Mouse (Mus musculus): Measurements from ENCODE around the gene Ttc7b. TPM values are rescaled to one million over a fixed set of nuclear protein-coding genes. Genes with fewer than 3 reads are reported as not detected.

Gene Ttc7b
- polyA plus RNA-seq, 1 experiment from 2014 or later: 6.5 TPM

DNA sequence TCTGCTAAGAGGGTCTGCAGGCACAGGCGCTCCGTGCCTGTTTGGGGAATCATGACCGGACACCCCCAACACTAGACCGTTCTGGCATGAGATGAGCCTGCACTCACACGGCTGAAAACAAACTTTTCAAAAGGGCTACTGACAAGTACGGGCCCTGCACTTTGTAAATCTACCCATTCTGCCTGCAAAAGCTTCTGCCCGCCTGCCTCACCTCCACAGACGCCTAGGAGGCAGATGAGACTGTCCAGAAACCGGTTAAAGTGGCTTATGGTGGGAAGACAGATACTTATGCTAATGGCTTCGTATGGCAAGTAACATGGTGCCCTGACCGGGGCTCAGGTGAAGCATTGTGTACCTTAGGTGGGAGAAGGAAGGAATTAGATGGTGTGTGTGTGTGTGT lies 16.5 kb upstream of the Ttc7b start:
- Histone ChIP-seq H3K36me3 (no peaks in the 10 kb centered on the region), H3K27ac (replicated peaks) (no peak overlapping the region), H3K9me3 (no peaks in the 10 kb centered on the region), H3K27me3 (no peaks in the 10 kb centered on the region), H3K4me3 (no peak overlapping the region), H3K4me1 (no peaks in the 10 kb centered on the region), H3K4me2 (replicated peaks) (no peak overlapping the region), H3K9ac (replicated peaks) (no peak overlapping the region)
- no peak for ATAC-seq (replicated peaks)
- 91% methylated on average over 11 of the region's 11 CpGs for WGBS

- Histone ChIP-seq H3K27me3 (no peaks in the 10 kb centered on the region), H3K4me2 (replicated peaks) (no peak overlapping the region), H3K27ac (replicated peaks) (no peak overlapping the region), H3K9me3 (no peaks in the 10 kb centered on the region), H3K9ac (replicated peaks) (no peak overlapping the region), H3K4me1 (no peaks in the 10 kb centered on the region), H3K4me3 (no peak overlapping the region), H3K36me3 (no peaks in the 10 kb centered on the region)
- no peak for ATAC-seq (replicated peaks)
- WGBS: 28% methylated on average over 12 of the region's 12 CpGs
Measured at GRCm38 (mm10) chr12:100535028-100535427, 14.4 kb upstream of the Ttc7b start.

- no peaks in the 10 kb centered on the region for H3K36me3 ChIP-seq
- no peak for ATAC-seq (replicated peaks)
- WGBS: 42% methylated on average over 3 of the region's 3 CpGs
- no peak overlapping the region for H3K9ac ChIP-seq (replicated peaks)
- H3K4me3 ChIP-seq: no peak overlapping the region
- no peak overlapping the region for H3K27ac ChIP-seq (replicated peaks)
- H3K4me2 ChIP-seq (replicated peaks): no peak overlapping the region
- no peaks in the 10 kb centered on the region for H3K4me1 ChIP-seq
- no peaks in the 10 kb centered on the region for H3K27me3 ChIP-seq
- H3K9me3 ChIP-seq: no peaks in the 10 kb centered on the region
Measured at GRCm38 (mm10) chr12:100534028-100534427, 13.4 kb upstream of the Ttc7b start.

DNA sequence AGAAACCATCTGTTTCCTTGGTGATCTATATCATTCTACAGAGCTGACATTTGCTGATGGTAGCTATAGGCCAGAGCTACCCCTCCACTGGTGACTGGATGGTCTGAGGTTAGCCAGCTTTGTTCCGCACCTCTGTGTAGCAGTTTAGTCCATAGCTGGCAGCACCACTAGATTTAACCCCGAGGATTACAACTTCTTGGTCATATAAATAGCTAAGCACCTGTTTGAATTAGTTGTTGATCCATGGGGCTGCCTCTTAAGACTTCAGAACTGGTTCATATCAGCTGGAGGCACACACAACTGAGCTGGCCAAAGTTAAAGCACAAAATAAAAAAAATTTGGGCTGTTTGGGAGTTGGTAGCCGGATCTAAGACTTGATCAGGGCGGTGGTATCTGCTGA lies 12.6 kb upstream of the Ttc7b start:
- no peak for ATAC-seq (replicated peaks)
- 86% methylated on average over 4 of the region's 4 CpGs for WGBS
- H3K9me3 ChIP-seq: no peaks in the 10 kb centered on the region

DNA sequence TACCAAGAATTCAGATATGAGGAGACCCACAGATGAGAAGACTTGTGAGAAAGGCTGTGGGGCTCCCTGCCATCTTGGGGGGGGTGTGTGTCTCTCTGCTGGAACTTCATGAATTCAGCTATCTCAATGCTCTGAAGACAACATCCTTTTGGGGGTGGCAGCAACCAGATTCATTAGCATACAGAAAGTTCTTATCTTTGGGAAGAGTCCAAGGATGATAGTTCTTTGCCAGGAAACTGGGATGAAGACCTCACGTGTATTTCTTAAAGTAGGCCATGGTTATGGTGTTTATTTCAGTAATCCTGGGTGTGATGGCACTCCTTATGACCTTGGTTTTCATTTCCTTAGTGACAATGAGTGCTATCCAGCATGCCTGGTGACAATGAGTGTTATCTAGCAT lies 11.1 kb upstream of the Ttc7b start:
- Histone ChIP-seq H3K27ac (replicated peaks) (no peak overlapping the region), H3K4me3 (no peak overlapping the region), H3K36me3 (no peaks in the 10 kb centered on the region), H3K4me1 (peaks cover 15% of the 10 kb centered on the region), H3K4me2 (replicated peaks) (no peak overlapping the region), H3K9ac (replicated peaks) (no peak overlapping the region), H3K27me3 (no peaks in the 10 kb centered on the region), H3K9me3 (no peaks in the 10 kb centered on the region)
- WGBS: 64% methylated on average over 1 of the region's 1 CpGs
- no peak for ATAC-seq (replicated peaks)

More for the DNA sequence above, 12.6 kb upstream of the Ttc7b start:
- Histone ChIP-seq H3K27me3 (no peaks in the 10 kb centered on the region), H3K4me1 (peaks cover under 1% of the 10 kb centered on the region; the same call in 1 of the 2 replicates), H3K4me2 (replicated peaks) (no peak overlapping the region), H3K27ac (replicated peaks) (no peak overlapping the region), H3K9ac (replicated peaks) (no peak overlapping the region), H3K36me3 (no peaks in the 10 kb centered on the region), H3K4me3 (no peak overlapping the region)

GRCm38 (mm10) chr12:100530871-100531270 lies 10.2 kb upstream of the Ttc7b start:
- no peak for ATAC-seq (replicated peaks)
- H3K4me3 ChIP-seq: no peak overlapping the region
- H3K27me3 ChIP-seq: no peaks in the 10 kb centered on the region
- peaks cover 15% of the 10 kb centered on the region for H3K4me1 ChIP-seq
- no peaks in the 10 kb centered on the region for H3K36me3 ChIP-seq
- no peak overlapping the region for H3K4me2 ChIP-seq (replicated peaks)
- no peak overlapping the region for H3K27ac ChIP-seq (replicated peaks)
- no peak overlapping the region for H3K9ac ChIP-seq (replicated peaks)
- WGBS: 94% methylated on average over 5 of the region's 5 CpGs
- no peaks in the 10 kb centered on the region for H3K9me3 ChIP-seq

- no peak overlapping the region for H3K4me2 ChIP-seq (replicated peaks)
- H3K27me3 ChIP-seq: no peaks in the 10 kb centered on the region
- WGBS: 91% methylated on average over 5 of the region's 5 CpGs
- H3K27ac ChIP-seq (replicated peaks): no peak overlapping the region
- H3K4me1 ChIP-seq: peaks cover 15% of the 10 kb centered on the region
- no peak overlapping the region for H3K4me3 ChIP-seq
- no peaks in the 10 kb centered on the region for H3K36me3 ChIP-seq
- H3K9ac ChIP-seq (replicated peaks): no peak overlapping the region
- no peaks in the 10 kb centered on the region for H3K9me3 ChIP-seq
- no peak for ATAC-seq (replicated peaks)
Measured at GRCm38 (mm10) chr12:100529651-100530050, 9.0 kb upstream of the Ttc7b start.

DNA sequence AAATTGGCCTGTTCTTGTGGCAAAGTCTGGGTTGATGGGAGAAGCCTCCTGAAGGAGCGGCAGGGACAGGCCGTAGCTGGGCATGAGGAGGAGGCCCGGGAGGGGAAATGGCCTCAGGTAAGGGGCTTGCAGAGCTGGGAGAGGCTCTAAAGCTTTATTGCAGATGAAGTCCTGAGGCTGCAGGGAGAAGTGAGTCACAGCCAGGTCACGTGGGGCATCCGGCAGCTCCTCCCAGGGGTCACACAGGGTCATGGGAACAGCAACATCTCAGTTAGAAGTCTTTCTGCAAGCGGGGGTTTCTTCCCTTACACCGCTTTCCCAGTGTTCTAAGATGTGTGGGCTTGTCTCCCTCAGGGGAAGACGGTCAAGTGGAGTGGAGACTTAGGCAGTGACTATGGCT lies 8.5 kb upstream of the Ttc7b start:
- WGBS: 41% methylated on average over 8 of the region's 8 CpGs
- H3K4me3 ChIP-seq: no peak overlapping the region
- no peak overlapping the region for H3K9ac ChIP-seq (replicated peaks)
- H3K9me3 ChIP-seq: no peaks in the 10 kb centered on the region
- no peak overlapping the region for H3K27ac ChIP-seq (replicated peaks)
- no peaks in the 10 kb centered on the region for H3K27me3 ChIP-seq
- H3K4me2 ChIP-seq (replicated peaks): no peak overlapping the region
- no peaks in the 10 kb centered on the region for H3K36me3 ChIP-seq
- peaks cover 15% of the 10 kb centered on the region for H3K4me1 ChIP-seq
- no peak for ATAC-seq (replicated peaks)

DNA sequence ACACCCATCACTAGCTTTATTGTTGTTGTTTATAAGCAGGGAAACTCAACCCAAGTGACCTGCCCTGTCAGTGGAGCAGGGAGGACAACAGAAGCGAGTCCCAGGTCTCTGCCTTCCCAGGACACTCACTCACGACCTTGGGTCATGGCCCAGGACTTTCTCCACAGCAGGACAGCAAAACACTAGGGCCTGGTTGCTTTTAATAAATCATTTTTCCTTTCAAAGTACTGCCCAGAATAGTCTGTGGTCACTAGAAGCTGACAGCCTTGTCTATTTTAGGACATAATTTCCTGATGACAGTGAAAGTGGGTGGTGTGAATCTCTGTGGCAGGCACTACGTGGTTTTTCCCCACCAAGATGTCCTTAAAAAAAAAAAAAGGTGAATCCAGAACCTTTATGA lies 7.6 kb upstream of the Ttc7b start:
- no peak for ATAC-seq (replicated peaks)
- Histone ChIP-seq H3K4me1 (peaks cover 15% of the 10 kb centered on the region), H3K27me3 (no peaks in the 10 kb centered on the region), H3K27ac (replicated peaks) (no peak overlapping the region), H3K9me3 (no peaks in the 10 kb centered on the region), H3K4me3 (no peak overlapping the region), H3K9ac (replicated peaks) (no peak overlapping the region), H3K36me3 (no peaks in the 10 kb centered on the region), H3K4me2 (replicated peaks) (peak overlapping the region; percentile 55)
- 76% methylated on average over 3 of the region's 3 CpGs for WGBS

GRCm38 (mm10) chr12:100527753-100528152 lies 7.1 kb upstream of the Ttc7b start:
- ATAC-seq (replicated peaks): peak; percentile 99
- Histone ChIP-seq H3K4me1 (peaks cover 15% of the 10 kb centered on the region), H3K27me3 (no peaks in the 10 kb centered on the region), H3K27ac (replicated peaks) (no peak overlapping the region), H3K4me3 (peak overlapping the region; percentile 32), H3K36me3 (no peaks in the 10 kb centered on the region), H3K9ac (replicated peaks) (no peak overlapping the region), H3K9me3 (no peaks in the 10 kb centered on the region), H3K4me2 (replicated peaks) (peak overlapping the region; percentile 55)
- 10% methylated on average over 9 of the region's 9 CpGs for WGBS

- peak; percentile 27; the same call in 1 of the 2 replicates for ATAC-seq (replicated peaks)
- 45% methylated on average over 9 of the region's 9 CpGs for WGBS
- no peak overlapping the region for H3K9ac ChIP-seq (replicated peaks)
- H3K36me3 ChIP-seq: no peaks in the 10 kb centered on the region
- H3K27ac ChIP-seq (replicated peaks): 0 out of 2 replicates have a peak overlapping the region, but pooled peaks have one; percentile 28
- no peaks in the 10 kb centered on the region for H3K27me3 ChIP-seq
- no peaks in the 10 kb centered on the region for H3K9me3 ChIP-seq
- H3K4me3 ChIP-seq: peak overlapping the region; percentile 32
- peaks cover 15% of the 10 kb centered on the region for H3K4me1 ChIP-seq
- peak overlapping the region; percentile 55 for H3K4me2 ChIP-seq (replicated peaks)
Measured at GRCm38 (mm10) chr12:100527241-100527640, 6.6 kb upstream of the Ttc7b start.

DNA sequence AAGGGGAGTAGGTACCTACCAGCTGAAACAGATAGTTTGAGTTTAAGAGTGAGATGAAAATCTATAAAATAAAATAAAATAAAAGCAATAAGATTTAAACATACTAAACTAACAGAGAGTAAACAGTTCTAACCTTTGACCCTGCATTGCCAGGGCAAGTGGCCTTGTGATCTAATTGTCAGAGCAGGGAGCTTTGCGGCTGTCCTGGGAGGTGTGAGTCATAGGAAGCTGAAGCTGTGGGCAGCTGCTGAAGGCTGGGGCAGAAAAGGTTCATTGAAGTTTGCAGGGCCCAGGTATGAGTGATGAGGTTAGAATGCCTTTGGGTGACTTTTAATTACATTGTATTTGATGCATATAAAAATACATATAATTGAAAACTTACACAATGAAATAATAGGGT lies 5.3 kb upstream of the Ttc7b start:
- WGBS: 81% methylated on average over 1 of the region's 1 CpGs
- Histone ChIP-seq H3K4me2 (replicated peaks) (no peak overlapping the region), H3K9me3 (no peaks in the 10 kb centered on the region), H3K27ac (replicated peaks) (no peak overlapping the region), H3K36me3 (no peaks in the 10 kb centered on the region), H3K4me3 (no peak overlapping the region), H3K9ac (replicated peaks) (no peak overlapping the region), H3K27me3 (no peaks in the 10 kb centered on the region), H3K4me1 (peaks cover 19% of the 10 kb centered on the region)
- ATAC-seq (replicated peaks): no peak

- peak overlapping the region; percentile 92 for H3K9ac ChIP-seq (replicated peaks)
- ATAC-seq (replicated peaks): peak; percentile 73
- no peaks in the 10 kb centered on the region for H3K27me3 ChIP-seq
- H3K4me3 ChIP-seq: peak overlapping the region; percentile 97
- peak overlapping the region; percentile 79 for H3K4me2 ChIP-seq (replicated peaks)
- peak overlapping the region; percentile 86 for H3K27ac ChIP-seq (replicated peaks)
- no peaks in the 10 kb centered on the region for H3K36me3 ChIP-seq
- under 1% methylated on average over 63 of the region's 76 CpGs for WGBS
- H3K4me1 ChIP-seq: peaks cover 26% of the 10 kb centered on the region
- no peaks in the 10 kb centered on the region for H3K9me3 ChIP-seq
Measured at GRCm38 (mm10) chr12:100520077-100520793, 391 bp downstream of the Ttc7b start.
